Mouse (Mus musculus) megakaryocyte, embryonic 14.5 days (primary cell): ENCODE results near the gene Gucy2d.

ENCODE experiments used
- FLI1 ChIP-seq: IDR thresholded peaks from 2 replicates; pipeline ENCODE4 v1.6.1; 2012; ENCODE audit warnings: low read length, inconsistent platforms, mixed read lengths
- GATA1 ChIP-seq: IDR thresholded peaks from 3 replicates; pipeline ENCODE4 v1.6.1; 2012; ENCODE audit warnings: mixed read lengths, low read length, inconsistent platforms, borderline replicate concordance

DNA sequence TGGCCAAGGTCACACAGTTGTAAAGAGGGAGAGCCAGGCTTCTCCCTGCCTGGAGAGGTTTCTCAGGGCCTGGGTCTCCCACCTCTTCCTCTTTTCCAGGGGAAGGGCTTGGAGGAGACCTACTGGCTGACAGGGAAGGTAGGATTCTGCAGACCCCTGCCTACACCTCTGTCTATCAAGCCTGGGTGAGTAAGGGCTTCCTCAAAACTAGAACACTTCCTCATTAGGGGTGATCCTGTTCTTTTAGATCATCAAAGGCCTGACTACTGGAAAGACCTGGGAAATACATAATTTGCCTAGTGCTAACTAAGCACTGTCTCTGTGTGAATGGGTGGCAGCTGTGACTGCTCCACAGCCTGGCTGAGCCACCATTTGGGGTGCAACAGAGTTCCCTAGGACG lies 34.3 kb downstream of the Gucy2d start:
- TF ChIP-seq GATA1 (no peak), FLI1 (no peak)
